Mouse (Mus musculus): ENCODE measurements around the gene Dok7.

- TF ChIP-seq CTCF (conservative IDR thresholded peaks at IDR 0.05; ENCODE audit: low read length) (no peak), POU5F1 (IDR thresholded peaks at IDR 0.05; ENCODE audit: borderline replicate concordance, low read length) (no peak)
Measured at GRCm38 (mm10) chr5:35104960-35105921, 48.7 kb downstream of the Dok7 start, which contains the start of gene Lrpap1.

All from E14TG2a.4 (cell line).